Mouse (Mus musculus): Measurements from ENCODE around the gene Gli3. TPM values are rescaled to one million over a fixed set of nuclear protein-coding genes. Genes with fewer than 3 reads are reported as not detected.
A peak's percentile ranks its signal among the peaks of the same experiment; 100 is the strongest.

The Gli3 gene
- total RNA-seq, 2 experiments from 2014 or later: 12.2 to 12.4 TPM

DNA sequence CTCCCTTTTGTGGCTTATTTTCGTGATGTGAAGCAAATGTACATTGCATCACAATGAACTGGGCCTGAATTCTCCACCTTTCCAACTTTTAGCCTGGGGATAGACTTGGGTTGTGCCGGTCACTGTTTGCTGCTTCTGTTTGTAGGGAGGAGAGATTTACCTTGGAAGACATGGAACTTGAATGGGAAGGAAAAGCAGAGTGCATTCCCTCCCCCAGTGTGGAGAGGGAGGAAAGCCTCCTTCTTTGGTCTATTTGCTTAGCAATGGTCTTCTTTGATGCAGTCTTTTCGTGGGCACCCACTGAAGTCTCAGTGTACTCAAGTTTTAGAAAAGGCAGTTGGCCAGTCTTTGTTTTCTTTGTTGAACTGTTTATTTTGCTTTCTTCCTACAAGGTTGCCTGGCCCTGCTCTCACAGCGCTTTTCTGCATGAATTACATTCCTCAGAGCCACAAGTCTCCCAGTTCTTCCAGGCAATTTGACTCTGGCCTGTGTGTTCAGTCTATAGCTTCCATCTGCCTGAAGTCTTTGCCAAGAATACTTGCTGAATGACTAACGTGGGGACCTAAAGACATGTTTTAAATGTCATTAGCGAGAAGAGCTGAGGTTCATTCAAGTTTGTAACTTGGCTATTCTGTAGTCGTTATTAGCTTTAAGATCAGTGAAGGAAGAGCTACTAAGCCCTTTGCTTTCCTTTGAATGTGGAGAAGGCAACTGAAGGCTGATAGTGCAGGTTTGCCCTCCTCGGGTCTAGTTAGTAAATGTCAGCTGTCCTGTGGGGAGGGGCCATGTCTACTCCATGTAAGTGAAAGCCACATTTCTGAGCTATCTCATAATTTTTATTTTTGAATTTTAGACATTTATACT, 161.7 kb downstream of the Gli3 start:
- peak in 1 of 2 experiments; percentile 24 for DNase-seq (ENCODE audit: low spot score in 2 of 2)

DNA sequence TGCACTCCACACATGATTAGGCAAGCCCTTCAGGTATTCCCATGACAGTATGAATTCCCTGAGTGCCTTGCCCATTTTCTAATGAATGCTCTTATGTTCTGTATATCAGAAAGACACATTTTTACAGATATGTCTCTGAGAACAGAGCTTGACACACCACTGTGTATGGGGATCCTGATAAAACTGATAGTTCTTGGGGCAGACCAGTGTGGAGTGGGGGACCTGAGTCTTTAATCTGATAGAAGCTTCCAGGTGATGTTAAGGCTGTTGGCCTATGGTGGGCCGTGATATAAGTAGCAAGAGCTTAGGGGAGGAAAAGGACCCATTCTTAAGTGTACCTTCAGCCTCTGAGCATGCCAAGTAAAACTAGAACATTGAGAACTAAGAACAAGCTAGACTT, 178.5 kb downstream of the Gli3 start:
- no peak for DNase-seq (ENCODE audit: low spot score in 2 of 2)

DNA sequence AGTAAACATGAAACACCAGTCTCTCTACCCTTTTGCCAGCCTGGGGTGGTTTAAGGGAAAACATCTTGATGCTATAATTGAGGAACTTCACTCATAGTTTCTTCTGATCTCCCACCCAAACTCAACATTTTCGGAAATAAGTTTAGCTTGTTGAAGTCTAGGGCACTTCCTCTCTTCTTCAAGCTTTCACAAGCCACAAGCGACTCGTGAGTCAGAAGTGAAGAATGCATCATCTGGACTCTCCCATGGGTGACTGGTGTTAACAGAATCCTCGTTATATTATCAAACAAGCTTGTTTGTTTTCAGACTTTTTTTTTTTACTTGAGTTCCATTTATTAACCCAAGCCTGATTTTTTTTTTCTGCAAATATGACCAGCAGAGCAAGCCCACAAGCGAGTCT, 197.5 kb downstream of the Gli3 start:
- DNase-seq (ENCODE audit: low spot score in 2 of 2): no peak

DNA sequence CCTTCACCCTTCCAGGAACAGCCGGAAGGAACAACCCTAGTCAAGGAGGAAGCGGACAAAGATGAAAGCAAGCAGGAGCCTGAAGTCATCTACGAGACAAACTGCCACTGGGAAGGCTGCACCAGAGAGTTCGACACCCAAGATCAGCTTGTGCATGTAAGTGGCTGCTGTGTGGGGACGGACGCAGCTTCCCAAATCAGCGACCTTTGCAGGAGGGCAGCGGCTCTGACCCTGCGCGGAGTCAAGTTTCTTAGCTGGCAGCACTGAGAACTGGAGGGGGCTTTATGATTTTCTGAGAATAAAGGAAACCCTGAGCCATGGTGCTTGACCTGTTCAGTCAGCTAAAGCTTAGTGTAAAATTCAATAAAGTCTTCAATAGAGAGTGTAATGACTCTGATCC, 199.3 kb downstream of the Gli3 start:
- DNase-seq (ENCODE audit: low spot score in 2 of 2): no peak

DNA sequence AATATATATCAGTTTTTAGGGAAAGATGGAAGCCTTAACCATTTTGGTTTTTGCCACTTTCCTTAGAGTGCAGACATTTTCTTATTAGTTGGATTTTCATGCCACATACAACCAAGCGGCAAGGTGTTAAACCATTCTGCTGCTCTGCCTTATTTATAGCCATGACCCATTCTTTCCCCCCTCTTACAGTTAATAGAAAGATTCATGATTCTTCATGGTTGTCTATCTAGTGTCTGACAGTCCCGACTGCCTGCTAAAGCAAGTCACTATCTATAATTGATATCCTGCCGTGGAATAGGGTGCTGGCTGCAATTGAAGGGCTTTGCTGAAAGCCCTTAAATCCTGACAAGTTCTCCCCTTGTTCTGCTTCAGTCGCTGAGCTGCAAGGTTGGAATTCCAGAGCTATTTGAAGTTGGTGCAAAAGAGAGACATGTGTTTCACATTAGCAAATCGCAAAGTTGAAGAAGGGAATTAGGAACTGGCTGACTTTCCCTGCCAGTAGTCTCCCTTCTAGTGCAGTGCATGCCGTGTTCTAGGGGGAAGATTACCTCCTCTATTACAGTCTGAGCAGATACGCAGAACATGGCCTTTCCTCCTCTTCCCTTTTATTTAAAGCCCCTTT, 201.7 kb downstream of the Gli3 start:
- no peak for DNase-seq (ENCODE audit: low spot score in 2 of 2)

DNA sequence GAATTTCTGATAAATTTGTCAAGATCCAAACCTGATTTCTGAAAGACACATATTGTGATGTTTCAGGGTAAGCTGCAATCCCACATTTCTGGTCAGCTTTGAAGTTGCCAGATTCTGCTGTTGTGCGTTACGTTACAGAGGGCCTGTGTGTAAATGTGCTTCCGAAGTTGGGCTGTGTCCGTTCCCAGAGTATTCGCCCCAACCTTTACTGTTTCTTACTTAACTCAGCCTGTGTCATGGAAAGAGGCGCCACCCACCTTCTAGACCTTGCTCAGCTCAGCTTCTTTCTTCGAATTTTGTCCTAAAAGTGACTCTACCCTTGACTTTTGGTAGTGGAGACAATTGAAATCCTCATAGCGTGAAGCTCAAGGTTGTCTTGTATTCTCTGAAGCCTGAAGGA, 202.5 kb downstream of the Gli3 start:
- DNase-seq (ENCODE audit: low spot score in 2 of 2): no peak

DNA sequence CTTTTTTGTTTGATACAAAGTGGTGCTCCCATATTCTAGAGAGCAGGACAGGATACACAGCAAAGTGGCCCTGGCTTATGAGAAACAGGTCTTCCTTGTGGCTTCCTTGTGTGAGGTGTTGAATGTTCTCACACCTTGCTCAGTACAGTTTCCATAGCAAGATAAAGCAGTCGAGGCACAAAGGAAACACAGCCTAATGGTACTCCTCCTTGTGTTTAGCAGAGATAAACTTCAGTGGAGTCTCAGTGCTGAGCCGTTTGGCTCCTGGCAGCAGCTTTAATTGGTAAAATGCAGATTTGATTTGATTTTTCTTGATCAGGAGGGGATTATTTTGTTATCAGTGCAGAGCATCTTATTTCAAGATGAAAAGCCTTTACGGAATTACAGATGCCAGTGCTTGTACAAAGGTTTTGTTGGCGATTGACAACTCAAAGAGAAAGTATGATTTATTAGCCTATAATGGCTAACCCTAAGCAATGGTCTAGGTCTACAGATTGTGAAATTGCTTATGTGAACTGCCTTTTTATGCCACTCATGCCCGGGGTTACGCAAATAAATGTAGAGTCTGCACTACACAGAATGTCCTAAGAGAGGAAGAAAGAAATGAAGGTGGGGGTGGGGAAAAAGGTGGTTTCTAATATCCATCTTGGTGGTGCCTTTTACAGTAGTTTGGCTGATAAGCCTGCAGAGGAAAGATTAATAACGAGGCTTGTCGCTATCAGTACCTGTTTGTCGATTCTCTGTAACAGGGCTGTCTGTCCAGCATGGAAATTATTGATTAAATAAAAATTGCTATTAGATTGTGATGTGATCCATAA, 207.3 kb downstream of the Gli3 start:
- no peak for DNase-seq (ENCODE audit: low spot score in 2 of 2)

DNA sequence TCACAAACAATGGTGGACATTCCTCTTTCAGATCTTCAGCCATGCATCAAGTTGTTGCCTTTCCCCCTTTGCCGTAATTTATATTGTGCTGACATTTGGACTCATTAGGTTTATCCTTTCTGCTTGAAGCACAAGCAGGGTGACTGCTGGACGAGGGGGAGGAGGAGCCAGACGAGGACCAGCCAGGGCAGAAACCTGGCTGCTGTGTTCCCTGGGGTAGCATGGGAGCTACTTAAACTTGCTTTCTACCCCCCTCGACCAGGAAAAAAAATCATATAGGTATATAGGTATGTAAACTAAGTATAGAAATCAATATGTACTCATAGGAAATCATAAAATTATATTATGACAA, 207.9 kb downstream of the Gli3 start:
- DNase-seq (ENCODE audit: low spot score in 2 of 2): no peak

DNA sequence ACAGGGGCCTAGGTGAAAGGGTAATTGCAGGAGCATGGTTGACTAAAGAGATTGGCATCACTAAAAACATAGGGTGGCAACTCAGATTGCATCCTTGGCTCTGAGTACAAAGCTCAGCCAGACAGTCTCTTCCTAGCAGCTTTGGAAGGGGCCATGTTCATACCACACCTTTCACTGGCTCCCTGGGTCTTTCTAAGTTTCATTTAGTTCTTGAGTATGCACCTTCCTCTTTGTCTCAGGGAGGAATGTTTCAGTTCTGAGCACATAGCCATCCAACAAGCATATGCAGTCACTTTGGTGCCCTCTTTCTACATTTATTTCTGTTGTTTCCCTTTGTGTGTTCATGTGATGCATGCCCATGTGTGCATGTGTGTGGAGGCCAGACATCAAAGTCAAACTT, 212.4 kb downstream of the Gli3 start:
- DNase-seq (ENCODE audit: low spot score in 2 of 2): no peak

DNA sequence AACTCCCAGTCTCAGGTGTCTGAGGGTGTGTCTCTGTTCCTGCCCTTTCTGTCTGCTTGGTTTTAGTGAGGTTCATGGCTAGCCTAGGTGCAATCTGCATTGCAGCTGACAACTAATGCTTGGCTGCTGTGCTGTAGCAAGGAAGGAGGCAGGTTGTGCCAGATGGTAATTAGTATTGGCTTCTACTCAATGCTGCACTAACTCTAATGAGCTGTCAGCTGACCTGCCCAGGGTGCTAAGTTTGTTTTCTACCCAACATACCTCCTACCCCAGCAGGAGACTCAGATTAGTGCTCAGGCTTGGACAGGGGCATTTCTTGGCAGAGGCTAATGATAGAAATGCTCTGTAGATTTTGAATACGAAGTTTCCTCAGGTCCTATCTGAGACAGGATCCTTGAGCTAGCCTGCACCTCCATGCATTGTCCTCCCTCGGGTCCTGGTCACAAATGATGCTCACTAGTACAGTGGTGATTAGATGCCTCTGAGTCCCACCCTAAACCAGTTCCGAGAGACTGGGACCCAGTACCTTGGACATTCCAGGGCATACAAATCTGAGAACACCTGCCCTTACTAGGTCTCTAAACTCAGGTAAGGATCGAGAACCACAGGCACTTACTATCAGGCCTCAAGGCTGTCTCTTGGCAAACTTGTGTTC, 214.2 kb downstream of the Gli3 start:
- peak in 1 of 2 experiments; percentile 37 for DNase-seq (ENCODE audit: low spot score in 2 of 2)

DNA sequence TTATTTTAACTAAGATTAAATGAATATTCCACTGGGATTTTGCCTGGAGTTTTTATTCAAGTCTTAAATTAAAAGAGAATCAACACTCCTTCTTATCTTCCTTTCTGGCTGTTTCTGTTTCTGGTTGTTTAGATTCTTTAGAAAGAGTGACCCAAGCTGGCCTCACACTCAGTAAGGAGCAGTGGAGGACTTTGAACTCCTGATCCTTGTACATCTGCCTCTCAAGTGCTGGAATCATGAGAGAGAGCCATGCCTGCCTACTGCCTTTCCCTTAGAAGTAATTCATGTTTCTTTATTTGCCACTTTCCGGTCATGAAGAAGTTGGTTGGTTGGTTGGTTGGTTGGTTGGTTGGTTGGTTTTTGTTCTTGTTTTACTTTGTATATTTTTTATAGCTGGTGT, 218.5 kb downstream of the Gli3 start:
- DNase-seq (ENCODE audit: low spot score in 2 of 2): no peak

DNA sequence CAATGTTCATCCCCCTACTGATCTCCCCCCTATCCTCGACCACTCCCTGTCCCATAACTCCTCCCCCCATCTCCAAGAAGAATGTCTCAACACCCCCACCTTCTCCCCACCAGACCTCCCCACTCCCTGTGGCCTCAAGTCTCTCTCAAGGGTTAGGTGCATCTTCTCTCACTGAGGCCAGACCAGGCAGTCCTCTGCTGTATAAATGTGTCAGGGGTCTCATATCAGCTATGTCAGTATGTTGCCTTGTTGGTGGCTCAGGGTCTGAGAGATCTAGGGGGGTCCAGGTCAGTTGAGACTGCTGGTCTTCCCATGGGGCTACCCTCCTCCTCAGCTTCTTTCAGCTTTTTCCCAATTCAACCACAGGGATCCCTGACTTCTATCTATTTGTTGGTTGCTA, 220.0 kb downstream of the Gli3 start:
- no peak for DNase-seq (ENCODE audit: low spot score in 2 of 2)

DNA sequence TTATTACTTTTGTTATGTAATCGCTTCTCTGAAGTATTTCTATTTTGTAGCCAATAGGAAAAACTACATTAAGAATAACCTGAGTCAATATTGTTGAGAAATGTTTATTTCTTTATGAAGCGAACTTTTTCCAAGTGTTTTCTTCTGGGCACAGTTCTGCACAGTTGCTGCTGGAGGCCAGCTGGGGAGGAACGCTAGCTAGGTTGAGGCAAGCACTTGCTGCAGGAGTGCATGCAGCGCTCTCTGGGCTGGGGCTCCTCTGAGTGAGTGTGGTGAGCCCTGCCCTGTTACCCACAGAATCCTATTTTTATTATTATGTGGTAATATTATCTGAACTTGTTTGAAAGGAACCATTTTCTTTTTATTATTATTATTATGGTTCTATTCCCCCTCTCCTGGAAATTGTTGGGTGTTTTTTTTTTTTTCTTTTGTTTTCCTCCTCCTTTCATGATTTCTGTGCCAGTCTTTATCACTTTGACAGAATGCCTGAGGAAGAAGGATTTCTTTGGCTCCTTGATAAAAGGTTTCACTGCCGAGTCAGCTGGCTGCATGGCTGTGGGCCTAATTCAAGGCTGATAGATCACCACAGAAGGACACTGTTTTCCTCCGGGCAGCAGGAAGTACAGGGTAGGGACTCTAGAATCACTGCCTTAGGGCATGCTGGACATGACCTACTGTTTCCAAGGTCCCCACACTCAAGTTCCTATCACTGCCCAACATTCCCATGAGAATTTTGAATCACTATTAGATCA, 225.2 kb downstream of the Gli3 start:
- no peak for DNase-seq (ENCODE audit: low spot score in 2 of 2)

DNA sequence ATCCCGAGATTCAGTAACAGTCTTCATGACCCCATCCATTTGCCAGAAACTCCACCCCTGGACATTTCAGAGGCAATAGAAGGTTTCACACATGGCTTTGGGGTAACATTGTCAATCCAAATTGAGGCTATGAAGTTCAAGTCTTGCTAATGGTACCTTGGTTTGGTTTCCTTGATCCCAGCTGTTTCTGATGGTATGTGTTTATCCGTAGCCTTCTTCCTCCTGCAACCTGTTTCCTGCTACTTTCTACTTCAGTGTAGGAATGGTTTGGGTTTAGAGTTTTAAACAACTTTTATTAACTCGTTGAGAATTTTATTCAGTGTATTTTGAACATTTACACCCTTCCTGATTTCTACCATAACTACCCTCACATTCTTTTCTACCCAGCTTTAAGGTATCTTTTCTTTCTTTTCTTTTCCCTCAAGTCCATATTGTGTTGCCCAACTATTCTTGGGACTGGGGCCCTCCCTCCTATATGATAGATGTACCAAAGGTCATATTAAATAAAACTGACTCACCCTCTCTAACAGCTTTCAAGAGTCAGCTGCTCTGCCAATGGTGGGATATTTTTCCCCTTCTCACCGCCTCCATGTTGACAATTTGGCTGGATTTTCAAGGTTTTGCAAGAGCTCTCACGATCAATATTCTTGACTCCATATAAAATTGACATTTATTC, 225.9 kb downstream of the Gli3 start:
- no peak for DNase-seq (ENCODE audit: low spot score in 2 of 2)

DNA sequence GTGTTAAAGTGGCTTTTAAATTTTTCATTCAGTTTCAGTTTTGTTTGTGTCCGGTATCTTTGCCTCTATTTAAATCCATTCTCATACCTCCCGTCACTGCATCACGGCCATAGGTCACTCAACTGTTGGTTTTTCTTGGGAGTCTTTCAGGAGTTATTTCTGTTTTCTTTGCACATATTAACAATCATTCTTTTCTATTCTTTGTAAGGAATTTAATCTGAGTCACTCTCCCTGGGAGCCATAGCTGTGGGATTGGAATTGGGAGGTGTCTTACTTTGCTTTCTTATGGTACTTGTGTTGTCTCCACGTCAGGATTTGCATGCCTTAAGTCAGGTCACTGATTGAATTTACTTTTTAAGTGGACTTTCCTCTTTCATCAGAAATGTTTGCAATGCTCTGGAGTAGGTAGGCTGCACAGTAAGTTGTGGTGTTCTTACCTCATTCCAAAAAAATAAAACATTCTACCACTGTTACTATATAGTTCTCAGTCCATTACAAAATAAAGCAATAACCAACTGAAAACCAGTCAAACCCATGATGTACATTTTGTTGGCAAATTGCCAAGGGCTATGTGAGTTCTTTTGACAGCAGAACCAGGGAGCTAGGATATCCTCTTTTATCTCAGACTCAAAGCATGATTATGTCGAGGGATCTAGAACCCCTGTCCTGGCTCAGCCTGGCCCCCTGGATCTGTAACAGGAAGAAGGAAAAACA, 228.9 kb downstream of the Gli3 start:
- DNase-seq (ENCODE audit: low spot score in 2 of 2): no peak

DNA sequence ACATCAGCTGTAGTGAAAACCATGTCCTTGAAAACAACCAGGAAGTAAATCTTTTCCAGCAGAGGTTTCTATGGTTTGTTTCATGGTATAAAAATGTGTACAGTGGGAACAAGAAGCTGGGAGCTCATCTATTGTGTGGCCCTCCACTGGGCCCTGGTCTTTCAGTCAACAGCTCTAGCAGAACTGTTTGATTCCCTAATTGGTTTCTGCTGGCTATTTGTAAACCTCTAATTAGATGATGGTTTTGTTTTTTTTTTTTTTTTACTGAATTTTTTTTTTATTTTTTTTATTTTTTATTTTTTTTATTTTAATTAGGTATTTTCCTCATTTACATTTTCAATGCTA, 229.4 kb downstream of the Gli3 start:
- no peak for DNase-seq (ENCODE audit: low spot score in 2 of 2)

DNA sequence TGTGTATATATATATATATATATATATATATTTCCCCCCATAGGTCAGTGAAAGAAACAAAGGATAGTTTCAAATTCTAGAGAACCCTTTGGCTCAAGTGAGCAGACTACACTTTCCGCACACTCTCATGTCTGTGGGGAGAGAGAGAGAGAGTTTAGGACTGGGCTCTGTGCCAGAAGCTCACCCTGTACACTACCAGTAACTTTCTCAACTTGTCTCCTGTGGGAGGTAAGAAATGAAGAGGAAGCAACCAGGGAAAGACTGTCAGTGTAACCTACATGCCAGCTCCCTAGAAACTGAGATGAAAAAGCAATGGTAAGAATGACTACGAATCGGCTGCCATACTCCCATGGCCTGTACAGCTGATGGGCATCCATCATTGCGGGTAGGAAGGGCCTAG, 235.2 kb downstream of the Gli3 start:
- DNase-seq (ENCODE audit: low spot score in 2 of 2): no peak

DNA sequence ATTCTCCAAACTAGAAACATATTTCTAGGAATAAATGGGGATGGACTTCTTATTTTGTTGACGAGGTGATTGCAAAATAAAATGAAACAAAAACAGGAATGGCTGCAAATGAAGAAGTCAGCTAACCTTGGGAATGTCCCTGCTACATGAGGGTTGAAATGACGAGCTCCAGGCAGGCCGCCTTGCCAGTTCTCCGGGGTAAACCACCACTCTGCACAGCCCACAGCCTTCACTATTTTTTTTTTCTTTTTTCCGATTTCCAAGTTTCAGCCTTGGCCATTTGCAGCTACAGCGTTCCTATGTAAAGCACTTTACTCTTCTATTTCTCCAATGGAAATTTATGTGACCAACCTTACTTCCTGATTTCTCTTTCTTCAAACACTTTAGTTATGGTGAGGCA, 236.1 kb downstream of the Gli3 start:
- no peak for DNase-seq (ENCODE audit: low spot score in 2 of 2)

DNA sequence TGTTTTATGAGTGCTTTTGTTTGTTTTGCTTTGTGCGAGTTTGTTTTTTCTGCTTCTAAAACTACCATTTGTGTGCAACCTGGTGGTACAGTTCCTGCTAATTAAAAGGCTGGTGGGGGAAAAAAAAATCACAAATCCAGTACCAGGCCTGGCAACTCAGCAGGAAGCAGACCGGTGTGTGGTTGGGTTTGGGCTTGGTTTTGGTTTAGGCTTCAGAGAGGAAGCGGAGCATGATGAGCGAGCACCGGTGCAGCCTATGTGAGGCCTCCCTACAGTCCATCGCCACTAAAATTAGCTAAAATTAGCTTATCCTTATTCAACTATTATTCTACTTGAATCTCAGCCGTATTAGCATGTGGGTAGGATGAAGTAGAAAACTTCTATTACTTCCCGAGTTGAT, 241.6 kb downstream of the Gli3 start:
- no peak for DNase-seq (ENCODE audit: low spot score in 2 of 2)

DNA sequence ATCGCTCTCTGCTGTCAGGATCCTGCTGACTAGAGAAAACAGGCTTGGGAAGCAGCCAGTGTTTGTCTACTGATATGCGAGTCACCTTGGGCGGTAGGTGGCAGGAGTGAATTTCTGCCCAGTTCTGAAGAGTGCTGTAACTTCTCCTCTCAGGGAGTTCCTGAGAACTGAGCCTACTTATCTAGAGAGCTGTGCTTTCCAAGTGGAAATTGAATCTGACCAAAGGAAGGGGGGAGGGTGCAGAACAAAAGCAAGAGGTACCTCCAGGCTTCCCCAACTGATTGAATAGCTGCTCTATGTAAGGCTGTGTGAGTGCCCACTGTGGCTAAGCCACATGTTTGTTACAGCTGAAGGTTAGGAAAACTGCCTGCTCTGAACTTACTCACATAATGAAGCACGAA, 244.4 kb downstream of the Gli3 start:
- DNase-seq (ENCODE audit: low spot score in 2 of 2): no peak
